ENCODE assay signal across 13 mouse cellular contexts in the genomic region with DNA sequence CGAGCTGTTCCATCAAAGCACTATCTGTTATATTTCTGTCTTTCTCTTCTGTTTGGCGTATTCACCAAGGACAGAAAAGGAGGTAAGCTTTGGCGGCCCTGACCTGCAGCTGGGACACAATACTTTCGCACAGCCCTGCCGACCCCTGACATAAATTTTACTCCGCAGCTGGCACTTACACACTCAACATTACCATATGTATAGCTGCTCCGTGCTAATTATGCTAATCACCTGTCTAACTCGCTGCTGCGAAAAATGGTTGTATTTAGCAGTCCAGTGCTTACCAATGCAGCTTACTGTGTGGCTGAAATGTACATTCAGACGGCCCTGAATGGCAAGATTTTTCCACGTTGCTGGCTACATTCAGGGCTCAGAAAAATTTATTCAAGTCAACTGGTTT. TPM values are rescaled to one million over a fixed set of nuclear protein-coding genes. Genes with fewer than 3 reads are reported as not detected.
A peak's percentile ranks its signal among the peaks of the same experiment; 100 is the strongest.
DNase-seq lines count a peak whose midpoint lies in the region; ATAC-seq lines count a peak whose summit lies in the region.
"Had no signal": no experiment of that assay in that cellular context is flagged by ENCODE, and none has a peak within 500 bp of the region (broad histone marks: within the 10 kb centered on the region; RNA-seq: fewer than 3 reads in every experiment).

No protein-coding gene starts in this region.

- peak; percentile 92 for ATAC-seq in forebrain, embryonic 11.5 days (replicated peaks; ENCODE audit: low FRiP score)
- no peak for ATAC-seq in intestine, embryonic 15.5 days
- peak; percentile 69 for ATAC-seq in neural tube, embryonic 14.5 days (ENCODE audit: low read depth)
- no peak for ATAC-seq in kidney, embryonic 14.5 days (ENCODE audit: low FRiP score, low TSS enrichment)
- no peak for ATAC-seq in kidney, embryonic 16.5 days (ENCODE audit: low FRiP score, low TSS enrichment)
- ATAC-seq: inflammation-experienced regulatory T-cells, adult 6 months had no signal

- DNase-seq in embryo, embryonic 11 days: peak; percentile 77
- DNase-seq in forebrain, embryonic 11.5 days (ENCODE audit: low spot score): peak; percentile 78
- DNase-seq in ovary, postnatal 14 days (ENCODE audit: low spot score): no peak
- DNase-seq: adrenal gland, adult 2 months; cerebellum, adult 11 months; heart, adult 18-20 months had no signal

- H3K36me3 ChIP-seq in forebrain, embryonic 11.5 days (ENCODE audit: control insufficient read depth, insufficient read depth, low read length): no peaks in the 10 kb centered on the region
- H3K36me3 ChIP-seq in intestine, embryonic 15.5 days: no peaks in the 10 kb centered on the region
- no peaks in the 10 kb centered on the region for H3K36me3 ChIP-seq in neural tube, embryonic 14.5 days (ENCODE audit: control insufficient read depth, insufficient read depth, low read length)
- peaks cover 10% of the 10 kb centered on the region for H3K36me3 ChIP-seq in kidney, embryonic 14.5 days (ENCODE audit: control insufficient read depth, insufficient read depth, low read length)
- peaks cover 11% of the 10 kb centered on the region; the same call in 1 of the 2 replicates for H3K36me3 ChIP-seq in kidney, embryonic 16.5 days (ENCODE audit: insufficient read depth, low read length)

- H3K27ac ChIP-seq in forebrain, embryonic 11.5 days (ENCODE audit: low read depth, low read length): peak overlapping the region; percentile 83
- H3K27ac ChIP-seq in intestine, embryonic 15.5 days: no peak overlapping the region
- peak overlapping the region; percentile 64; the same call in 1 of the 2 replicates for H3K27ac ChIP-seq in neural tube, embryonic 14.5 days (ENCODE audit: low read depth, low read length)
- no peak overlapping the region for H3K27ac ChIP-seq in kidney, embryonic 14.5 days (ENCODE audit: low read depth, low read length)
- no peak overlapping the region for H3K27ac ChIP-seq in kidney, embryonic 16.5 days (ENCODE audit: low read length)
- H3K27ac ChIP-seq: macrophage had no signal

- peak overlapping the region; percentile 32; the same call in 1 of the 2 replicates for H3K4me2 ChIP-seq in forebrain, embryonic 11.5 days (ENCODE audit: low read depth, low read length, severe bottlenecking)
- peak overlapping the region; percentile 87 for H3K4me2 ChIP-seq in intestine, embryonic 15.5 days (replicated peaks)
- peak overlapping the region; percentile 29 for H3K4me2 ChIP-seq in neural tube, embryonic 14.5 days (ENCODE audit: low read depth, low read length)
- H3K4me2 ChIP-seq in kidney, embryonic 14.5 days (replicated peaks; ENCODE audit: low read depth, low read length): no peak overlapping the region; the same call in 1 of the 2 replicates
- no peak overlapping the region for H3K4me2 ChIP-seq in kidney, embryonic 16.5 days (replicated peaks; ENCODE audit: low read depth, low read length)

- H3K27me3 ChIP-seq in forebrain, embryonic 11.5 days (ENCODE audit: control insufficient read depth, insufficient read depth, low read length): no peaks in the 10 kb centered on the region
- H3K27me3 ChIP-seq in intestine, embryonic 15.5 days (replicated peaks): no peaks in the 10 kb centered on the region
- H3K27me3 ChIP-seq in neural tube, embryonic 14.5 days (ENCODE audit: control insufficient read depth, insufficient read depth, low read length): no peaks in the 10 kb centered on the region
- no peaks in the 10 kb centered on the region for H3K27me3 ChIP-seq in kidney, embryonic 14.5 days (ENCODE audit: control insufficient read depth, insufficient read depth, low read length)
- no peaks in the 10 kb centered on the region for H3K27me3 ChIP-seq in kidney, embryonic 16.5 days (ENCODE audit: insufficient read depth, low read length)

- WGBS in forebrain, embryonic 11.5 days: 16% methylated on average over 11 of the region's 11 CpGs
- 47% methylated on average over 11 of the region's 11 CpGs for WGBS in intestine, embryonic 15.5 days
- WGBS in neural tube, embryonic 14.5 days: 10% methylated on average over 11 of the region's 11 CpGs
- WGBS in kidney, embryonic 14.5 days: 33% methylated on average over 11 of the region's 11 CpGs
- WGBS in kidney, embryonic 16.5 days: 35% methylated on average over 11 of the region's 11 CpGs

- H3K4me3 ChIP-seq in forebrain, embryonic 11.5 days (ENCODE audit: low read depth, low read length): no peak overlapping the region
- no peak overlapping the region for H3K4me3 ChIP-seq in intestine, embryonic 15.5 days (replicated peaks)
- H3K4me3 ChIP-seq in neural tube, embryonic 14.5 days (ENCODE audit: low read depth, low read length): no peak overlapping the region
- no peak overlapping the region for H3K4me3 ChIP-seq in kidney, embryonic 14.5 days (ENCODE audit: low read length)
- no peak overlapping the region for H3K4me3 ChIP-seq in kidney, embryonic 16.5 days (ENCODE audit: low read length)

- H3K9ac ChIP-seq in forebrain, embryonic 11.5 days (ENCODE audit: low read length): peak overlapping the region; percentile 1; the same call in 1 of the 2 replicates
- H3K9ac ChIP-seq in intestine, embryonic 15.5 days: no peak overlapping the region
- no peak overlapping the region for H3K9ac ChIP-seq in neural tube, embryonic 14.5 days (replicated peaks; ENCODE audit: low read depth, low read length)
- no peak overlapping the region for H3K9ac ChIP-seq in kidney, embryonic 14.5 days (ENCODE audit: low read depth, low read length)
- H3K9ac ChIP-seq in kidney, embryonic 16.5 days (replicated peaks; ENCODE audit: low read length): no peak overlapping the region

- peaks cover 57% of the 10 kb centered on the region for H3K4me1 ChIP-seq in forebrain, embryonic 11.5 days (replicated peaks; ENCODE audit: control insufficient read depth, insufficient read depth, low read length)
- H3K4me1 ChIP-seq in intestine, embryonic 15.5 days (replicated peaks): peaks cover 48% of the 10 kb centered on the region
- peaks cover 69% of the 10 kb centered on the region for H3K4me1 ChIP-seq in neural tube, embryonic 14.5 days (ENCODE audit: control insufficient read depth, insufficient read depth, low read length)
- peaks cover 75% of the 10 kb centered on the region for H3K4me1 ChIP-seq in kidney, embryonic 14.5 days (ENCODE audit: control insufficient read depth, insufficient read depth, low read length)
- H3K4me1 ChIP-seq in kidney, embryonic 16.5 days (ENCODE audit: insufficient read depth, low read length): peaks cover 96% of the 10 kb centered on the region

- no peaks in the 10 kb centered on the region for H3K9me3 ChIP-seq in forebrain, embryonic 11.5 days (ENCODE audit: control insufficient read depth, low read length)
- no peaks in the 10 kb centered on the region for H3K9me3 ChIP-seq in intestine, embryonic 15.5 days
- H3K9me3 ChIP-seq in neural tube, embryonic 14.5 days (ENCODE audit: control insufficient read depth, low read length): no peaks in the 10 kb centered on the region
- no peaks in the 10 kb centered on the region for H3K9me3 ChIP-seq in kidney, embryonic 14.5 days (ENCODE audit: control insufficient read depth, low read length)
- no peaks in the 10 kb centered on the region for H3K9me3 ChIP-seq in kidney, embryonic 16.5 days (ENCODE audit: low read length)
- H3K9me3 ChIP-seq: G1E had no signal

RNA-seq across cellular contexts. Expression of a gene that starts 18.8 kb away (rescaled TPM):
- 25.1 and 26.0 TPM in 2 replicates for polyA plus RNA-seq in forebrain, embryonic 11.5 days (2014; fragmentation: Nextera tagmentation; extraction: Ambion mirVana)
- polyA plus RNA-seq in intestine, embryonic 15.5 days (2015; fragmentation: Nextera tagmentation; extraction: Ambion mirVana): 30.5 and 34.1 TPM in 2 replicates
- 26.4 and 28.7 TPM in 2 replicates for polyA plus RNA-seq in neural tube, embryonic 14.5 days (2014; fragmentation: Nextera tagmentation; extraction: Ambion mirVana)
- polyA plus RNA-seq in kidney, embryonic 14.5 days (2014; fragmentation: Nextera tagmentation; extraction: Ambion mirVana): 17.9 and 28.2 TPM in 2 replicates
- 15.8 and 18.9 TPM in 2 replicates for polyA plus RNA-seq in kidney, embryonic 16.5 days (2015; fragmentation: Nextera tagmentation; extraction: Ambion mirVana)

RNA-seq across cellular contexts. Expression of a gene that starts 57.5 kb away (rescaled TPM):
- 20.4 and 22.5 TPM in 2 replicates for polyA plus RNA-seq in forebrain, embryonic 11.5 days (2014; fragmentation: Nextera tagmentation; extraction: Ambion mirVana)
- 17.1 and 17.7 TPM in 2 replicates for polyA plus RNA-seq in intestine, embryonic 15.5 days (2015; fragmentation: Nextera tagmentation; extraction: Ambion mirVana)
- polyA plus RNA-seq in neural tube, embryonic 14.5 days (2014; fragmentation: Nextera tagmentation; extraction: Ambion mirVana): 14.6 and 16.1 TPM in 2 replicates
- 18.3 and 24.5 TPM in 2 replicates for polyA plus RNA-seq in kidney, embryonic 14.5 days (2014; fragmentation: Nextera tagmentation; extraction: Ambion mirVana)
- polyA plus RNA-seq in kidney, embryonic 16.5 days (2015; fragmentation: Nextera tagmentation; extraction: Ambion mirVana): 22.2 and 24.5 TPM in 2 replicates

Comparison
In these comparisons a context has a peak if more than half of its experiments do, and no peak if none do; other contexts are left out.
1. ATAC-seq: peak in forebrain, embryonic 11.5 days (single experiment) and neural tube, embryonic 14.5 days (single experiment); none in intestine, embryonic 15.5 days (single experiment), kidney, embryonic 14.5 days (single experiment) and kidney, embryonic 16.5 days (single experiment).
2. H3K27ac ChIP-seq: peak in forebrain, embryonic 11.5 days (single experiment) and neural tube, embryonic 14.5 days (single experiment); none in intestine, embryonic 15.5 days (single experiment), kidney, embryonic 14.5 days (single experiment) and kidney, embryonic 16.5 days (single experiment).
3. H3K4me2 ChIP-seq: peak in forebrain, embryonic 11.5 days (single experiment), intestine, embryonic 15.5 days (single experiment) and neural tube, embryonic 14.5 days (single experiment); none in kidney, embryonic 14.5 days (single experiment) and kidney, embryonic 16.5 days (single experiment).